ENCODE assay signal across 18 mouse cellular contexts in genomic region chrX:36805466-36806235, GRCm38 (mm10).
"Had no signal": no experiment of that assay in that cellular context is flagged by ENCODE, and none has a peak within 500 bp of the region (broad histone marks: within the 10 kb centered on the region; RNA-seq: fewer than 3 reads in every experiment).

No protein-coding gene starts in this region.

- H3K27ac ChIP-seq: kidney, embryonic 15.5 days; limb, embryonic 12.5 days; limb, embryonic 15.5 days; liver, embryonic 13.5 days; stomach, postnatal 0 days had no signal

- DNase-seq: kidney, adult 18-20 months; kidney, postnatal 10 days; kidney, postnatal 36 days; layer of hippocampus, postnatal 36 days; left cerebral cortex, postnatal 4 days; liver, embryonic 13.5 days; lung, adult 2 months; lung, postnatal 14 days; lung, postnatal 4 days; midbrain, embryonic 14.5 days; thymus, adult 2 months; thymus, postnatal 14 days; thymus, postnatal 4 days had no signal

- H3K36me3 ChIP-seq: kidney, embryonic 15.5 days; limb, embryonic 12.5 days; limb, embryonic 15.5 days; liver, embryonic 13.5 days had no signal

- H3K27me3 ChIP-seq: kidney, embryonic 15.5 days; limb, embryonic 12.5 days; limb, embryonic 15.5 days; liver, embryonic 13.5 days had no signal

- H3K4me2 ChIP-seq: kidney, embryonic 15.5 days; limb, embryonic 12.5 days; limb, embryonic 15.5 days; liver, embryonic 13.5 days; midbrain, embryonic 11.5 days had no signal

- H3K9me3 ChIP-seq: kidney, embryonic 15.5 days; limb, embryonic 12.5 days; limb, embryonic 15.5 days; liver, embryonic 13.5 days had no signal

- H3K4me3 ChIP-seq: kidney, embryonic 15.5 days; limb, embryonic 12.5 days; limb, embryonic 15.5 days; liver, embryonic 13.5 days had no signal

- H3K4me1 ChIP-seq: limb, embryonic 15.5 days had no signal

- H3K9ac ChIP-seq: kidney, embryonic 15.5 days; limb, embryonic 12.5 days; limb, embryonic 15.5 days; liver, embryonic 13.5 days had no signal
